Mouse (Mus musculus) cerebellum, postnatal 4 days (tissue): ENCODE measurements around the gene Cenpq.

ENCODE experiments used
- DNase-seq, 2 experiments: peaks; one replicate each; pipeline ENCODE4 v3.0.0; 2022; ENCODE audit warnings: low spot score in 2 of 2, mixed read lengths in 1 of 2

The Cenpq gene

DNA sequence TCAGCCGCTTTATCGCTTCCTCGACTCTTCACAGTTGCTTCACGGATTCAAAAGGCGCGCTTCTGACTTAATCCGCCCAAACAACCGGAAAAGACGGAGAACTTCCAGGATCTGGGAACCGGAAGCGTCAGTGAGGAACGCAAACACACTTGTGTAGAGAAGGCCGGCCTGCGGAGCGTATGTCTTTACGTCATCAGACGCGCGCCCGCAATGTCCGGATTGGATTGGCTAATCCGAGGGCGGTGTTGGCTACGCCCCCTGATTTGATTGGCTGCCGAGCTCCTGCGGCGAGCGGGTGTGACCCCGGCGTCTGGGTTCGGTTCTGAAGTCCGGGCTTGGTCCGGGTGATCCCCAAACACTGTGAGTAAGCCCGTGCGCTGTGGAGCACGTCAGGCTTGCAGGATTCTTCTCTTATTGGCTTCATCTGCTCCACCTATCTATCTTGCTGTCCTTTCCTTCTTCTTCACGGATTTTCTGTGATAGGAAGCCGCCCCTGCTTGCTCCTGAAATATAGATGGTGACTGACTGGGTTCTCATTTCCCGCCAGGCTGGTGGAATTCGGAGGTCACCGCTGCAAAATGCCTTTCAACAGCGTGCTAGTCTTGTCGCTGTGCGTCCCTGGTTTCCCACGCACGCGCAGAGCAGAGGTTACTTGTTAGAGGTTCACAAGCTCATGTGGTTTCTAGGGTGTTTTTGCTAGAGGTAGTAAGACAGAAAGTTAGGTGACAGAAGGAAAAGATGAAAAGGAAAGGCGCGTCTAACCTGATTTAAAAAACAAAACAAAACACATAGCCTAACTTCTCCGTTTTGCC, at the start of gene Cenpq, which contains the start of gene Mut:
Gene Cenpq (minus strand): TSS at position 628 of the 812 bp plus-strand sequence.
Gene Mut (plus strand): TSS at position 266 of the 812 bp plus-strand sequence.
- peak; percentile 94 to 97 for DNase-seq

- DNase-seq: peak in 1 of 2 experiments; percentile 2
Observed at GRCm38 (mm10) chr17:40977914-40978313, 43.1 kb upstream of the Cenpq start.

DNA sequence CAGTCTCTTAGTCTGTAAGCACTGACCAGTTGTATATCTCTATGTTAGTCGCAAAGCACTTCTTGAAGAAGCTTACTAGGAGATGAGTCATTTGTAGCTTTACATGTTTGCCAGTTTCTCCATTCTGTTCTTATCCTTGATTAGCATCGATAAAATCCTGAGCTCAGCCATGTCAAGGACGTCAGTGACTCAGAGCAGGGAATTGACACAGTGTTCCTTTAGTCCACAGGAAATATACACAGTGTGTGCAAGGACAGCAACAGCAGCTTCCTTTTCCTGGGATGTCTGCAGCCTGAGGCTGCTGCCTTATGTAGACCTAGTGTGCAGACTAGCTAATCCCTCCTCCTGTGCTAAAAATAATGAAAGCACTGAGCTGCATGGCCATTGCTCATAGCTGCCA, 13.7 kb upstream of the Cenpq start:
- no peak for DNase-seq

GRCm38 (mm10) chr17:40933985-40934384, 862 bp downstream of the Cenpq start:
- DNase-seq: no peak

DNA sequence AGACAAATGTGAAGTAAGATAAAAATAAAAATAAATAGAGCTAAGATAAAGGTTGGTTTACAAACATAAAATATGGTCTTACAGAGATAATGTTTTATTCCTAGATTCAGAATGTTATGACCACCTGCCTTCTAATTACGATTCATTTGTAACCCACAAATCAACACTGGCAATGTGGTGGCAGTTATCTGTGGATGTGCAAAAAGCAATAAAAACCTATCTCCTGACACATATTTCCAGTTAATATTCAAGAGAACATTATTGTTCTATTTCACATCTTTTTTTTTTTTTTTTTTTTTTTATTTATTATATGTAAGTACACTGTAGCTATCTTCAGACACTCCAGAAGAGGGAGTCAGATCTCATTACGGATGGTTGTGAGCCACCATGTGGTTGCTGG, 19.3 kb downstream of the Cenpq start:
- DNase-seq: no peak

- DNase-seq: no peak
Observed at GRCm38 (mm10) chr17:40914250-40914649, 20.6 kb downstream of the Cenpq start, which contains the start of gene Glyatl3. Gene Glyatl3 (minus strand): TSS chr17:40914350.

DNA sequence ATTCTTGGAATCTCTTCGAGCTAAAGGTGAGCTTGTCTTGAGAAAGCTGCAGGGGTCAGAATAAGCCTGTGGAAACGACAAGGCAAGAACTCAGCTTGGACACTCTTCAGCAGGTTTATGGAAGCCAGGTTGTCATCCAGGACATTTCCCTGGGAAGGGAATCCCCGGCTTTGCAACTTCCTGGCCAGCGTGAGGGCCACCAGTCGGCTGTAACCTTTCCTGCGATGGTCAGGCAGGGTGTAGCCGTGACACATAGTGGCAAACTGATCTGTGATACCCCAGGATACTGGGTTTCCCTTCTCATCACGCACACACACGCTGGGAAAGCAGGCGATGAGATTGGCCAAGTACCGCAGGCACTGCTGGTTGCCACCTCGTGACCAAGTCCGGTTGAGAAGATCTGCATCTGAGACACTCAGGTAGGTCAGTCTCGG, 30.1 kb downstream of the Cenpq start:
- peak in 1 of 2 experiments; percentile 8 for DNase-seq

DNA sequence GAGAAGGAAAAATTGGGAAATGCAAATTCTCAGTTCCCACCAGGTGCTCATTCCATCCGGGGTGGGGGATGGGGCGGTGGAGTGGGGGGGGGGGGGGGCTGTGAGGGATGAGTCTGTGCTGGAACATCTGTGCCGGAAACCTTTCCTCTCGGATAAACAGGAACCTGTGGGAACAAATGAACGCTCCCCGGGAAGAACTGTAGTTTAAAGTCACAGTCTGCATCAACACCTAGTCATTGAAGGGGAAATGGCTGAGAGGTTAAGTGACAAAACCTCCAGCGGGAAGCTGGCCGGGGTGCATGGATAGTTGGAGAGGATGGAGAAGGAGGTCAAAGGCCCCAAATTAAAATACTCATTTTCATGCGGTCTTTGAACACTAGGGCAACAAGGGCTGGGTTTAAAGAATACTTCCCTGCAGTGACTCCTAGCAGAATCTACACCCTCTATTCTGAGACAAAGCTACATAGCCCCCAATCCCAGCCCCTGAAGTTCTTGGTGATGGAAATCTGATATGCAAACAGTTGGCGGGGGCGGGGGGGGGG, 30.7 kb downstream of the Cenpq start:
- DNase-seq: no peak

- no peak for DNase-seq
Observed at GRCm38 (mm10) chr17:40903345-40903744, 31.5 kb downstream of the Cenpq start.

DNA sequence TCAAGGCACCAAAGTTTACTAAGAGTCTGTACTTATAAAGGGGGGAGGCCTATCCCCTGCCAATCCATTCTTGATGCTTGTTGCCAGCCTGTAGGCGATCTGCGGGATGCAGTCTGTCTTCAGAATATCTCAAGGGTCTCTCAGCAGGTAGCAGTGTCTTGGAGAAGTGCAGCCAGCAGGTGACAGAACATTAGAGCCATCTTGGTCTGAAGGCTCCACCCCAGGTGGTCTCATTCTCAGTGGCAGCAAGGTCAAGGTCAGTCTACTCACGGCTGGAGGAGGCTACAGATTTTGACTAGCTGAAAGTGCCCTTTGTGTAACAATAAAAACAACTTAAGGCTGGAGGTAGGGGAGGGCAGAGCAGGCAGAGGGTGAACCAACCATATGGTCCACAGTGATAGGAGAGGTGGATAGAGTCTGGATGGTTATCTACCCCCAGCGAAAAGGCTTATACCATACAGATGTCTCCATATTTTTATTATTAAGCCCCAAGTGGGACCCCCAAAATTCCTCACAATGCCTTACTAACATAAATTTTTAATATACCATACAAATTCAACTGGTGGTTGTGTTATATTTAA, 35.0 kb downstream of the Cenpq start:
- no peak for DNase-seq

DNA sequence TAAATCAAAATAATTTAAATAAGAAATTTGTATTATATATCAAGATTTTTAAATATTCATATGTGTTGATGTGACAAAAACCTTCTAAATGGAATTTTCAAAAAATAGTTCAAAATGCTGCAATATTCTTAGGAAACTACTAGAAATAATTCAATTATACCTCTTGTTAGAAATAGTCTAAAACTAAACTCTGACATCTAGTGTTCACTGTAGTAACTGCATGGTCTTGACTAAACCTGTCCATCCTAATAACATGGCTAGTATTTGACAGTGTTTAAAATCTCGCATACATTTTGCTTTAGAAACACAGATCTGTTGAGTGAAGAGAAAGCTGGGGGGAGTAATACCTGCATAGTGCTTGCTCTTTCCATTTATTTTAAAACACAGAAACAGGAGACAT, 38.0 kb downstream of the Cenpq start:
- DNase-seq: no peak

- no peak for DNase-seq
Observed at GRCm38 (mm10) chr17:40887849-40888536, 46.9 kb downstream of the Cenpq start.

DNA sequence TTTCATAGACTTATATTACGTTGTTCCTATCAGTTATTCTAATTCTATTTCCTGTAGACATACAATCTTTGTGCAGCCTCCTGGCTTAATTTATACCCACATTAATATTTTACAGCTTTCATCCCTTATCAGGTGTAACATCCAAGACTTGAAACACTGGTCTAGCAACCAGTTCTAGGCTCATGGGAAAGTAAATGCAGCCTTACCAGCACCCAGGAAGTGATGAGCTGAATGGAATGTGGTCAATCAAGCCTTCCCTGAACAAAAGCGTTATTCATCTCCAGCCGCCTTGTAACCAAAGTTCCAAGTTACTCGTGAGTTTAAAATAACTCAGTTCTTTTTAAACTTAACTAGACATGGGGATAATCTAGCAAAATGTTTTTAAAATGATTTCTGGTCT, 49.7 kb downstream of the Cenpq start:
- DNase-seq: no peak

DNA sequence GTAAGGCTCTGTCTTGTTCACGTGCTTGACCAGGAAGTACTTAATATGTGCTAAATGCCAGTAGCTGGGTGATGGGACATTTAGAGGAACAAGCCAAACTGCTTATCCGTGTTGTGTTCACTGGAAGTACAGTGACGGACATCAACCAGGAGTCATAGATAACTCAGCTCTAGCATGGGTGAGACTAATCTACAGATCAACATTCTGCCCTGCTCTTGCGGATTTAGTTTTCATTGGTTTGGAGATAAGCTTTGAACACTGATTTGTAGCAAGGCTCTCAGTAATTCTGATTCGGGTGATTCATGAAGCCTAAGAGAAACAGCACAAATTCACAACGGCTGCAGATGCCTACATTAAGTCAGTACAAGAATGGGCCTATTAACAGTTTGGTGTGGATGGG, 52.7 kb downstream of the Cenpq start:
- no peak for DNase-seq

GRCm38 (mm10) chr17:40879924-40880691, 54.7 kb downstream of the Cenpq start, which contains the start of gene 9130008F23Rik:
Gene 9130008F23Rik (minus strand): TSS chr17:40880559.
- peak; percentile 13 to 21 for DNase-seq

DNA sequence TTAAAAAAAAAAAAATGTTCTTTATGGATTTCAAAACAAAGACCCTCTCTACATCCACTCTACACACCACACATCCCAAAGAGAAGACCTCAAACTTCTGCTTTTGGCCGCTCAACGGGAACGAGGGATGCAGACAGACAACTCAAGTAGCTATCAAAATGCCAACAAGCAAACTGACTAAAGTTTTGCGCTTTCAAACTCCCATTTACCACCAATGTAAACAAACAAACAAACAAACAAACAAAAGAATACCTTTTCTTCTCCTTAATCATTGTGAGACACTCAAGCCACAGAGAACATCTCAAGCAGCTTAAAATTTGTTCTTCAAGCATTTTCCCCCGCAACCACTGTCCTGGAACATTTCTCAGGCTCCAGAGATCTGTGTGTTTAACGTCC, 55.3 kb downstream of the Cenpq start:
- DNase-seq: no peak

GRCm38 (mm10) chr17:40877741-40878140, 57.1 kb downstream of the Cenpq start:
- DNase-seq: no peak

GRCm38 (mm10) chr17:40875568-40875967, 59.3 kb downstream of the Cenpq start:
- no peak for DNase-seq

DNA sequence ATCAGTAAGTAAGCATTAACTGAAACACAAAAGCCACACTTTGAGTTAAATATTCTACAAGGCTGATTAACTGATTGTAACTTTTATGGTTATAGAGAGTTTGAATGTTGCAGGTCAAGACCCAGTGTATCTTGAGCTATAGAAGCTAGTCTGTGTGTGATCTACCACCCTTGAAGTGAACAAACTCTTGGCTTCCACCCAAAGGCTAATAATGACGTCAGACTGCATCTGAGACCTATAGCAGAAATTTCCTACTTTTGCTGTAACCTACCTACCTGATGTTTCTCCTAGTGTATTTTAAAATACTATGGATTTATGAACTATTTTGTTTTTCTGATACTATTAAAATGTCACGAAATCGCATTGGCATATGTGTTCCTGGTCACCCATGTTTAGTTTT, 60.1 kb downstream of the Cenpq start:
- DNase-seq: no peak

- no peak for DNase-seq
Observed at GRCm38 (mm10) chr17:40873582-40874011, 61.2 kb downstream of the Cenpq start.
